Mouse (Mus musculus): ENCODE data around the gene Cdc42ep3. TPM values are rescaled to one million over a fixed set of nuclear protein-coding genes. Genes with fewer than 3 reads are reported as not detected.

The Cdc42ep3 gene
- polyA plus RNA-seq, 1 experiment = 14.2 TPM

DNA sequence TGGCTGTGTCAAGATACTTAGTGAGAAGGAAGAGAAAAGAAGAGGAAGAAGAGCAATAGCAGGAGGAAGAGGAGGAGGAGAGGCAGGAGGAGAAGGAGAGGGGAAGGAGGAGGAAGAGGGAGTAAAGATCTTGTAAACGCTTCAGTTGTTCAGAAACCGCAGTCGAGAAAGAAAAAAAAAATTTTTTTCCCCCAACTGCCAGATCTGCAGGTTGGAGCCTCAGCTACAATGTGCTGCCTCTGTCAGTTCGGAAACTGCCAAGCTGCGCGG is 782 bp downstream of the Cdc42ep3 start:
- no peaks in the 10 kb centered on the region for H3K36me3 ChIP-seq (ENCODE audit: control insufficient read depth, insufficient read depth, low read length)
- H3K4me1 ChIP-seq (ENCODE audit: control insufficient read depth, insufficient read depth, low read length) = 0 out of 2 replicates have a peak, but pooled peaks cover 3% of the 10 kb centered on the region
- H3K4me3 ChIP-seq (ENCODE audit: insufficient read depth, low read depth, low read length) = peak overlapping the region; percentile 77
- TF ChIP-seq POLR2A (IDR thresholded peaks at IDR 0.05; ENCODE audit: low read depth, low read length) = no peak
- no peak for TF ChIP-seq CTCF (conservative IDR thresholded peaks at IDR 0.05; ENCODE audit: insufficient read depth, insufficient read length, low read depth, low read length)
- H3K27ac ChIP-seq (ENCODE audit: insufficient read depth, low read depth, low read length) = peak overlapping the region; percentile 71; the same call in 1 of the 2 replicates
- WGBS = 2% methylated on average over 6 of the region's 6 CpGs
- no peak for DNase-seq
- no peaks in the 10 kb centered on the region for H3K27me3 ChIP-seq (replicated peaks; ENCODE audit: control insufficient read depth, insufficient read depth, low read length)

DNA sequence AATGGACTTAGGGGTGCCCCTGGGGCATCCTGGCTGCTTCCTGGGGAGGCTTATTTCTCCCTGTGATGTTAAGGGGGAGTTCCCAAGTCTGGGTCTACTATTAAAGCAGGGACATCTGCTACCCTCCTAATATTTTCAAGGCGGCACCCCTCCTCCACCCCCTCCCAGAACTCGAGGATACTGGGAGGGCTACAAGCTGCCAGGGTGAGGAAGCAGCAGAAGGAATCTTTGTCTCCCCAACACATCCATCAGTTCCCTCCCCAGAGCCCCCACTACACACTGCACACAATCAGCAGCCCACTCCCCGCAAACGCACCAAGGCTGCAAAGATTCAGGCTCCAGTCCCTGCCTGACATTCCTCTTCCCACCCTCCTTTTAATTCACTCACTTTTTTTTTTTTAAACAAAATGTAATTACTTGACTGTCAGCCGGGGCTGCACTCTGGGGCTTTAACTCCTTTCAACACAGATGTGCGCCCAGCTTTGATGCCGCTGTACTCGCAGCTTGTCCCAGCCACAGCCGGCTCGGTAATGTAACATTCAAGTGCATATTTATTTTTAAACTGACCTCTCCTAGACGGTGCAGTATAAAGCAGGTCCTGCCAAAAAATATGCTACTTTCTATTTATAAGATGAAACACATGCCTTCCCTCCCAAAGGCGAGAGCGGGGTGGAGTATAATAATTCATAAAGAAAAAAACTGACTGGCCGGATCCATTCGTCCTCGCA is 1.3 kb downstream of the Cdc42ep3 start:
- peak; percentile 36 for DNase-seq
- Histone ChIP-seq H3K4me1 (ENCODE audit: control insufficient read depth, insufficient read depth, low read length) (0 out of 2 replicates have a peak, but pooled peaks cover 3% of the 10 kb centered on the region), H3K27me3 (replicated peaks; ENCODE audit: control insufficient read depth, insufficient read depth, low read length) (no peaks in the 10 kb centered on the region), H3K27ac (ENCODE audit: insufficient read depth, low read depth, low read length) (0 out of 2 replicates have a peak overlapping the region, but pooled peaks have one; percentile 71), H3K4me3 (ENCODE audit: insufficient read depth, low read depth, low read length) (peak overlapping the region; percentile 77), H3K36me3 (ENCODE audit: control insufficient read depth, insufficient read depth, low read length) (no peaks in the 10 kb centered on the region)
- TF ChIP-seq POLR2A (IDR thresholded peaks at IDR 0.05; ENCODE audit: low read depth, low read length) (no peak), CTCF (conservative IDR thresholded peaks at IDR 0.05; ENCODE audit: insufficient read depth, insufficient read length, low read depth, low read length) (no peak)
- WGBS = 22% methylated on average over 16 of the region's 16 CpGs

DNA sequence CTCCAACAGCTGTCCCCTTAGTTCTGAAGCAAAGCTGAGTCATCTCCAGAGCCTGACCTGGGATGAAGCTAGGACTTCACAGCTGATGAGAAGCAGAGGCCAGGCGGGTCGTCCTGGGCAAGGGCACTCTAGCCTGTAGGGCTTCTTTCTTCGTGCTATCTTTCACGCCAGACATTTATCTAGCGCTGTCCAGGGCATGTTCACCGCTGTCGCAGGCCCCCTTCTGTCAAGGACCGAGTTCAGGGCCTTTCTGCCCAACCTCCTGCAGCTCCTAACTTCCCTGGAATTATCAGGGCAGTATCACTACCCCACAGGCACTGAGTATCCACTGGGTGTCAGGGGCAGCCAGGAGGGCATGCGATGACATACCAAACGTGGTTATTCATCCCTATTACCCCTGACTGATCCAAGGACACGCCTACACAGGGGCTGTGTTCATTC is 4.1 kb downstream of the Cdc42ep3 start:
- no peaks in the 10 kb centered on the region for H3K36me3 ChIP-seq (ENCODE audit: control insufficient read depth, insufficient read depth, low read length)
- no peak for DNase-seq
- peak overlapping the region; percentile 43; the same call in 1 of the 2 replicates for H3K27ac ChIP-seq (ENCODE audit: insufficient read depth, low read depth, low read length)
- peak overlapping the region; percentile 21; the same call in 1 of the 2 replicates for H3K4me3 ChIP-seq (ENCODE audit: insufficient read depth, low read depth, low read length)
- no peaks in the 10 kb centered on the region for H3K27me3 ChIP-seq (replicated peaks; ENCODE audit: control insufficient read depth, insufficient read depth, low read length)
- no peak for TF ChIP-seq CTCF (conservative IDR thresholded peaks at IDR 0.05; ENCODE audit: insufficient read depth, insufficient read length, low read depth, low read length)
- no peak for TF ChIP-seq POLR2A (IDR thresholded peaks at IDR 0.05; ENCODE audit: low read depth, low read length)
- 0 out of 2 replicates have a peak, but pooled peaks cover 6% of the 10 kb centered on the region for H3K4me1 ChIP-seq (ENCODE audit: control insufficient read depth, insufficient read depth, low read length)
- WGBS = 67% methylated on average over 11 of the region's 11 CpGs

DNA sequence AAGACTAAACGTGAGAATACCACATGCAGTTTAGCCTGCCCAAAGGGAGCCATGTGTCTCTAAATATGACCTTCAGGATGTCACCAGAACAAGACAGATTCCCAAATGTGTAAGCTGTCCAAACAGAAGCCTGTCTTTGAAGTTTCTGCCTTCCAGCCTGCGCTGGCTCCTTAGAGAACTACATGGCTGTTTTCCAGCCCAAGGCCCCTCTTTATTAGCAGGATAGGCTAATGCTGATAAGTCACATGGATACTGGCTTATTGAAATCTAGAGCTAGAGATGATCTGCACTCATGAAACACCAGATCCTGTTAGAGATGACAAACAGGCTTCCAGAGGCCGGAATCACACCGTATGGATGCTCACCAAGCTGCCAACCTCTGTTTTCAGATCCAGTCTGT is 5.5 kb downstream of the Cdc42ep3 start:
- no peak overlapping the region for H3K4me3 ChIP-seq (ENCODE audit: insufficient read depth, low read depth, low read length)
- TF ChIP-seq POLR2A (IDR thresholded peaks at IDR 0.05; ENCODE audit: low read depth, low read length) = no peak
- TF ChIP-seq CTCF (conservative IDR thresholded peaks at IDR 0.05; ENCODE audit: insufficient read depth, insufficient read length, low read depth, low read length) = no peak
- no peaks in the 10 kb centered on the region for H3K36me3 ChIP-seq (ENCODE audit: control insufficient read depth, insufficient read depth, low read length)
- WGBS = 76% methylated on average over 4 of the region's 4 CpGs
- no peak for DNase-seq
- H3K4me1 ChIP-seq (ENCODE audit: control insufficient read depth, insufficient read depth, low read length) = 0 out of 2 replicates have a peak, but pooled peaks cover 6% of the 10 kb centered on the region
- H3K27ac ChIP-seq (ENCODE audit: insufficient read depth, low read depth, low read length) = 0 out of 2 replicates have a peak overlapping the region, but pooled peaks have one; percentile 2
- H3K27me3 ChIP-seq (replicated peaks; ENCODE audit: control insufficient read depth, insufficient read depth, low read length) = no peaks in the 10 kb centered on the region

DNA sequence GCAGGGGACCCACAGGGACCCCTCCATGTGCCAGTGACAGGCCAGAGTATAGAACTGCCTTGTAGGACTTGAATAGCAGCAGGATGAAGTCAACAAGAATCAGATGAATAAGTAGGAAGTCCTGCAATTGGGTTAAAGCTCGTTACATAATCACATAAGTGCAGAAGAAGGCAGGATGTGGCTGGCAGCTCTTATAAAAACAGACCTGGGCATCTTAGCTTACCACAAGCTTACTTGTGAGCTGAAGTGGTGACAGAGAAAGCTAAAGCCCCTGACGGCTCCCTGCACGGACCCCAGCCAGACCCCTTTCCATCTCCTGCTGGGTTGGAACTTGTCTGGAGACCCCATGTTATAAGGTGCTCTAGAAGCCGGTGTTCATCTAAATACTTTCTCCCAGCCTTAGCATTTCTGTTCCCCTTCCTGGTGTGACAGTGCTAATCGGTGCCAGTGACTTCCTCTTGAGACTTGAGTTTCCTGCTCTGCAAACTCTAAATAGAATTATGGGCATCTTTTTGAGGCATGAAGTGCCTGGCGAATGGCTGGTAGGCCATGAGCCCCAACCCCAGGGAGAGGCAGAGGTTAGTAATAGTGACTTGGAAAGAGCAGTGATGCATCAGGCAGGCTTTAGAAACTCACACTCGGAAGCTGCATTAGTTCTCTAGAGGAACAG is 6.8 kb downstream of the Cdc42ep3 start:
- H3K27ac ChIP-seq (ENCODE audit: insufficient read depth, low read depth, low read length) = 0 out of 2 replicates have a peak overlapping the region, but pooled peaks have one; percentile 20
- 69% methylated on average over 7 of the region's 7 CpGs for WGBS

DNA sequence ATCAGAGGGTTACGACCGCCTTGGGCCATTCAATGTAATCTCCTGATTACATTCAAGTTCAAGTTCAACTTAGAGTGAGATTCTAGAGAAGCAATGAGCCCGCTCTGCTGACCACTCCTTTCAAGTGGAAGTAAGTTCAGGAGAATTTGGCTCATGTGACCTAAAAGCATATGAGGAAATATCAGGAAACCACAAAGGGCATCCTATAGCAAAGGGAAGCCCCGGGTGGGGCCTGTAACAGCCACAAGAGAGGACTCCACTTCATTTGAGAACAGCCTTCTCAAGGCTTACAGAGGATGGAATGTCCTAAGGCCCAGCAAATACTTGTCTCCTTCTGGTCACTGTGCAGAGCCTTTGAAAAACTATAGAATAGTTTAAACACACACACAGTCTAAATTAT is 7.6 kb downstream of the Cdc42ep3 start:
- H3K4me1 ChIP-seq (ENCODE audit: control insufficient read depth, insufficient read depth, low read length) = peaks cover 6% of the 10 kb centered on the region; the same call in 1 of the 2 replicates
- WGBS = 88% methylated on average over 4 of the region's 4 CpGs
- no peaks in the 10 kb centered on the region for H3K27me3 ChIP-seq (replicated peaks; ENCODE audit: control insufficient read depth, insufficient read depth, low read length)
- no peak overlapping the region for H3K4me3 ChIP-seq (ENCODE audit: insufficient read depth, low read depth, low read length)
- DNase-seq = no peak
- H3K27ac ChIP-seq (ENCODE audit: insufficient read depth, low read depth, low read length) = no peak overlapping the region
- TF ChIP-seq CTCF (conservative IDR thresholded peaks at IDR 0.05; ENCODE audit: insufficient read depth, insufficient read length, low read depth, low read length) (no peak), POLR2A (IDR thresholded peaks at IDR 0.05; ENCODE audit: low read depth, low read length) (no peak)
- no peaks in the 10 kb centered on the region for H3K36me3 ChIP-seq (ENCODE audit: control insufficient read depth, insufficient read depth, low read length)

More for the DNA sequence above, 6.8 kb downstream of the Cdc42ep3 start:
- H3K4me3 ChIP-seq (ENCODE audit: insufficient read depth, low read depth, low read length) = no peak overlapping the region
- 0 out of 2 replicates have a peak, but pooled peaks cover 6% of the 10 kb centered on the region for H3K4me1 ChIP-seq (ENCODE audit: control insufficient read depth, insufficient read depth, low read length)
- no peaks in the 10 kb centered on the region for H3K27me3 ChIP-seq (replicated peaks; ENCODE audit: control insufficient read depth, insufficient read depth, low read length)
- no peaks in the 10 kb centered on the region for H3K36me3 ChIP-seq (ENCODE audit: control insufficient read depth, insufficient read depth, low read length)
- TF ChIP-seq CTCF (conservative IDR thresholded peaks at IDR 0.05; ENCODE audit: insufficient read depth, insufficient read length, low read depth, low read length) = no peak
- no peak for TF ChIP-seq POLR2A (IDR thresholded peaks at IDR 0.05; ENCODE audit: low read depth, low read length)
- DNase-seq = no peak

All from kidney, adult 2 months (tissue).